Mouse (Mus musculus) MEL (cell line): ENCODE results near the gene Wdr38.

Experiments used
- CHD1 ChIP-seq: IDR thresholded peaks from 2 replicates; pipeline ENCODE4 v1.6.1; 2012; ENCODE audit warnings: low read depth, mild to moderate bottlenecking, inconsistent platforms, low read length, improper control_type of control experiment
- CTCF ChIP-seq, 3 experiments: IDR thresholded peaks in 2 of 3; conservative IDR thresholded peaks in 1 of 3; 2 replicates each; pipeline ENCODE4 v1.5.1; 2011 to 2012; ENCODE audit warnings: low read length in 3 of 3, low read depth in 2 of 3, mild to moderate bottlenecking in 2 of 3, improper control_type of control experiment in 1 of 3, inconsistent platforms in 1 of 3, mixed read lengths in 1 of 3, moderate library complexity in 1 of 3; ENCODE audit not compliant: control insufficient read depth in 1 of 3, insufficient read depth in 1 of 3, poor library complexity in 1 of 3, severe bottlenecking in 1 of 3
- KAT2A ChIP-seq: conservative IDR thresholded peaks from 2 replicates; pipeline ENCODE4 v1.6.1; 2012; ENCODE audit warnings: low read depth, low read length, improper control_type of control experiment, inconsistent platforms
- POLR2A ChIP-seq, 2 experiments: IDR thresholded peaks; 2 replicates each; pipeline ENCODE4 v1.6.1; 2011 to 2012; ENCODE audit warnings: low read length in 2 of 2, mild to moderate bottlenecking in 2 of 2, control low read depth in 1 of 2, improper control_type of control experiment in 1 of 2, low read depth in 1 of 2, moderate library complexity in 1 of 2; ENCODE audit not compliant: control insufficient read depth in 1 of 2, insufficient read depth in 1 of 2, poor library complexity in 1 of 2
- POLR2AphosphoS2 ChIP-seq: IDR thresholded peaks from 2 replicates; pipeline ENCODE4 v1.6.1; 2011; ENCODE audit warnings: low read length, improper control_type of control experiment
- TAL1 ChIP-seq: IDR thresholded peaks from 2 replicates; pipeline ENCODE4 v1.6.1; 2012; ENCODE audit warnings: mild to moderate bottlenecking, inconsistent platforms, low read length, moderate library complexity, mixed read lengths
- TBP ChIP-seq: IDR thresholded peaks from 2 replicates; pipeline ENCODE4 v1.8.0; 2011; ENCODE audit warnings: low read depth, low read length, improper control_type of control experiment

GRCm38 (mm10) chr2:39031611-39032010, 34.3 kb downstream of the Wdr38 start:
- TF ChIP-seq CHD1 (no peak), POLR2A (IDR thresholded peaks at IDR 0.05; ENCODE audit: control insufficient read depth in 1 of 2, insufficient read depth in 1 of 2, low read depth in 1 of 2, low read length in 2 of 2, poor library complexity in 1 of 2) (no peak), TBP (no peak), POLR2AphosphoS2 (no peak), TAL1 (no peak), KAT2A (no peak), CTCF (IDR thresholded peaks at IDR 0.05 in 2 of 3, conservative IDR thresholded peaks at IDR 0.05 in 1 of 3; ENCODE audit: control insufficient read depth in 1 of 3, insufficient read depth in 1 of 3, low read depth in 2 of 3, low read length in 3 of 3, poor library complexity in 1 of 3, severe bottlenecking in 1 of 3) (no peak)
